Mouse (Mus musculus) left cerebral cortex, adult 9 months (tissue): Measurements from ENCODE around the gene Sapcd2.
A peak's percentile ranks its signal among the peaks of the same experiment; 100 is the strongest.
"Not testable (repeated sequence)": the region's sequence is repeated elsewhere in the genome, so short reads cannot be mapped to it uniquely, and the experiment has no call there.

Experiments used
- DNase-seq, 2 experiments: peaks; one replicate each; pipeline ENCODE4 v3.0.0; 2022; ENCODE audit warnings: low spot score in 2 of 2

Sapcd2 gene

GRCm38 (mm10) chr2:25372644-25373391 is 697 bp downstream of the Sapcd2 start:
- no peak for DNase-seq

GRCm38 (mm10) chr2:25373431-25373830 is 1.3 kb downstream of the Sapcd2 start:
- DNase-seq: no peak

GRCm38 (mm10) chr2:25376589-25376988 is 4.5 kb downstream of the Sapcd2 start:
- peak in 1 of 2 experiments; percentile 69 for DNase-seq

GRCm38 (mm10) chr2:25384492-25384891 is 12.4 kb downstream of the Sapcd2 start:
- DNase-seq: no peak

- DNase-seq: no peak
Observed at GRCm38 (mm10) chr2:25391266-25391665, 19.1 kb downstream of the Sapcd2 start.

GRCm38 (mm10) chr2:25394281-25395221 is 22.4 kb downstream of the Sapcd2 start:
- DNase-seq: peak in 1 of 2 experiments; percentile 37

- DNase-seq: no peak
Observed at GRCm38 (mm10) chr2:25395721-25396596, 23.8 kb downstream of the Sapcd2 start, which contains the start of gene Entpd2. Gene Entpd2 (plus strand): TSS chr2:25395874.

- DNase-seq: peak in 1 of 2 experiments; percentile 27
Observed at GRCm38 (mm10) chr2:25396597-25396983, 24.5 kb downstream of the Sapcd2 start.

GRCm38 (mm10) chr2:25397010-25397409 is 24.9 kb downstream of the Sapcd2 start:
- DNase-seq: no peak

GRCm38 (mm10) chr2:25398065-25398464 is 25.9 kb downstream of the Sapcd2 start:
- no peak for DNase-seq

- DNase-seq: no peak
Observed at GRCm38 (mm10) chr2:25399051-25399450, 26.9 kb downstream of the Sapcd2 start, which contains the start of gene Npdc1. Gene Npdc1 (plus strand): TSS chr2:25399351.

- DNase-seq: no peak
Observed at GRCm38 (mm10) chr2:25400291-25400690, 28.2 kb downstream of the Sapcd2 start.

GRCm38 (mm10) chr2:25400764-25401163 is 28.6 kb downstream of the Sapcd2 start:
- no peak for DNase-seq

- peak in 1 of 2 experiments; percentile 78 for DNase-seq
Observed at GRCm38 (mm10) chr2:25402377-25402971, 30.4 kb downstream of the Sapcd2 start.

GRCm38 (mm10) chr2:25402972-25403601 is 31.0 kb downstream of the Sapcd2 start:
- peak; percentile 80 to 93 for DNase-seq

GRCm38 (mm10) chr2:25403994-25404393 is 31.9 kb downstream of the Sapcd2 start:
- DNase-seq: no peak

GRCm38 (mm10) chr2:25408908-25409307 is 36.8 kb downstream of the Sapcd2 start:
- no peak for DNase-seq

- not testable (repeated sequence) for DNase-seq
Observed at GRCm38 (mm10) chr2:25413436-25413835, 41.3 kb downstream of the Sapcd2 start.

GRCm38 (mm10) chr2:25417426-25417825 is 45.3 kb downstream of the Sapcd2 start:
- DNase-seq: no peak

GRCm38 (mm10) chr2:25421896-25422295 is 49.8 kb downstream of the Sapcd2 start:
- DNase-seq: no peak
